Mouse (Mus musculus) left cerebral cortex, postnatal 4 days (tissue): Measurements from ENCODE around the gene Adam6a. TPM values are rescaled to one million over a fixed set of nuclear protein-coding genes. Genes with fewer than 3 reads are reported as not detected.
"Not testable (repeated sequence)": the region's sequence is repeated elsewhere in the genome, so short reads cannot be mapped to it uniquely, and the experiment has no call there.

Experiments used
- DNase-seq: peaks from one replicate; pipeline ENCODE4 v3.0.0-alpha.2; 2022
- intact Hi-C: fragments of 180-260 bp; cut with DNase I; formaldehyde crosslinking; loops from one replicate; pipeline ENCODE4 v1.15.1; 2025
- total RNA-seq, 2 experiments: library from RNA; stranded (reverse); gene quantifications; 2 replicates each; pipeline ENCODE4 v1.2.3; 2021

Adam6a gene
- not detected for total RNA-seq

- intact Hi-C loops, DNase-seq: not testable (repeated sequence)
These were observed at the start of gene Adam6a for GRCm38 (mm10) chr12:113543608-113544007. TSS of gene Adam6a (plus strand) at chr12:113543908.

GRCm38 (mm10) chr12:113525901-113526300 lies 17.8 kb upstream of the Adam6a start:
- intact Hi-C loops: no loop called here
- no peak for DNase-seq

DNA sequence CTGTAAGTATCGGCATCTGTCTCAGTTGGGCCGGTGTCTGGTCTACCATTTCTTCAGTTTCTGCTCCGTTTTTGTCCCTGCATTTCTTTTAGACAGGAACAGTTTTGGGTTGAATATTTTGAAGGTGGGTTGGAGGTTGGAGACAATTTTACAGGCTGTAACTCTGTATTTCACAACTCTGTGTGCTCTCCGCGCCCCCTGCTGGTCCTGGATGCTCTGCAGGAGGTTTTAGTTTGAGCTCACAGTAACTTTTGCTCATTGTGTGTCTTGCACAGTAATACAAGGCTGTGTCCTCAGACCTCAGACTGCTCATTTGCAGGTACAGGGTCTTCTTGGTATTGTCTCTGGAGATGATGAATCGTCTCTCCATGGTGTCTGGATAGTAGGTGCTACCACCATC lies 34.5 kb downstream of the Adam6a start:
- intact Hi-C loops: no loop called here
- DNase-seq: peak; percentile 0

DNA sequence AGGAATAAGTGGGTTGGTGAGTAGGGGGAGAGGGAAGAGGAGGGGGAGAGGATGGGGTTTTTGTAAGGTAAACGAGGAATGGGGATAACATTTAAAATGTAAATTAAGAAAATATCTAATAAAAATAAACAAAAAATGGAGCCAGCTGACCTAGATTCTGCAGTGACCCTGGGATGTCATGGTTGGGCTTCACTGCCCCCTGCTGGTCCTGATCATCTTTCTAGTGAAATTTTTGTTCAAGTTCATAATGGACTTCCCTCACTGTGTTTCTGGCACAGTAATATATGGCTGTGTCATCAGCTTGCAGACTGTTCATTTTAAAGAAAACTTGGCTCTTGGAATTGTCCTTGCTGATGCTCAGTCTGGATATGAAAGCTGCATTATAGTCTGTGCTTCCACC lies 44.3 kb downstream of the Adam6a start:
- intact Hi-C loops: no loop called here
- DNase-seq: no peak

Other genes with a start within 250 kb of the Adam6a start
- gene Adam6b, start 54.4 kb upstream of the Adam6a start, total RNA-seq: not detected